Mouse (Mus musculus): ENCODE data around the gene Vmn1r23. TPM values are rescaled to one million over a fixed set of nuclear protein-coding genes. Genes with fewer than 3 reads are reported as not detected.
"Not testable (repeated sequence)": the region's sequence is repeated elsewhere in the genome, so short reads cannot be mapped to it uniquely, and the experiment has no call there.

The Vmn1r23 gene
- polyA plus RNA-seq (2012; rRNA removed): not detected in 2 replicates

GRCm38 (mm10) chr6:57926738-57927137 lies at the start of gene Vmn1r23:
Gene Vmn1r23 (minus strand): TSS chr6:57926838.
- DNase-seq (ENCODE audit: low read depth): no peak

GRCm38 (mm10) chr6:57961403-57961802 lies 34.8 kb upstream of the Vmn1r23 start, which contains the start of gene Vmn1r24:
Gene Vmn1r24 (minus strand): TSS chr6:57961503.
- DNase-seq (ENCODE audit: low read depth): not testable (repeated sequence)

- no peak for DNase-seq (ENCODE audit: low read depth)
Measured at GRCm38 (mm10) chr6:57907928-57908327, 18.7 kb downstream of the Vmn1r23 start, which contains the start of gene Vmn1r22. Gene Vmn1r22 (minus strand): TSS chr6:57908028.

Other genes starting within 250 kb of the Vmn1r23 start
- gene Pyurf, start 234.8 kb downstream of the Vmn1r23 start, polyA plus RNA-seq (2012; rRNA removed): 15.7 and 15.8 TPM in 2 replicates
- gene Lancl2, start 224.3 kb downstream of the Vmn1r23 start, polyA plus RNA-seq (2012; rRNA removed): 6.3 and 6.7 TPM in 2 replicates
- gene Vopp1, start 101.7 kb downstream of the Vmn1r23 start, polyA plus RNA-seq (2012; rRNA removed): 10.6 and 12.9 TPM in 2 replicates
- not detected in 2 replicates for gene Vmn1r21, start 76.5 kb downstream of the Vmn1r23 start, polyA plus RNA-seq (2012; rRNA removed)
- gene Vmn1r22, start 18.8 kb downstream of the Vmn1r23 start, polyA plus RNA-seq (2012; rRNA removed): not detected in 2 replicates
- not detected in 2 replicates for gene Vmn1r24, start 34.7 kb upstream of the Vmn1r23 start, polyA plus RNA-seq (2012; rRNA removed)
- not detected in 2 replicates for gene Vmn1r25, start 54.0 kb upstream of the Vmn1r23 start, polyA plus RNA-seq (2012; rRNA removed)
- not detected in 2 replicates for gene Vmn1r26, start 88.3 kb upstream of the Vmn1r23 start, polyA plus RNA-seq (2012; rRNA removed)